Mouse (Mus musculus): ENCODE results near the gene Srpk1. TPM values are rescaled to one million over a fixed set of nuclear protein-coding genes. Genes with fewer than 3 reads are reported as not detected.

Gene Srpk1
- polyA plus RNA-seq (2014; fragmentation: Illumina TruSeq; extraction: RNeasy Lipid Tissue Mini Kit (QIAGEN cat#74804); ENCODE audit: low read depth, low replicate concordance) = 113 TPM

GRCm38 (mm10) chr17:28622300-28622759 lies at the start of gene Srpk1:
TSS of gene Srpk1 (minus strand) at chr17:28622709.

GRCm38 (mm10) chr17:28575244-28576125 lies 47.0 kb downstream of the Srpk1 start, which contains the start of gene Lhfpl5:
TSS of gene Lhfpl5 (plus strand) at chr17:28575641.

GRCm38 (mm10) chr17:28560598-28560997 lies 61.9 kb downstream of the Srpk1 start, which contains the start of gene Clps:
TSS of gene Clps (minus strand) at chr17:28560766.

GRCm38 (mm10) chr17:28549111-28549510 lies 73.4 kb downstream of the Srpk1 start, which contains the start of gene Clpsl2:
TSS of gene Clpsl2 (plus strand) at chr17:28549411.

Other genes with a start within 250 kb of the Srpk1 start
- 45.0 TPM for gene Fkbp5, start 105.2 kb downstream of the Srpk1 start, polyA plus RNA-seq (2014; fragmentation: Illumina TruSeq; extraction: RNeasy Lipid Tissue Mini Kit (QIAGEN cat#74804); ENCODE audit: low read depth, low replicate concordance)
- gene Armc12, start 91.9 kb downstream of the Srpk1 start, polyA plus RNA-seq (2014; fragmentation: Illumina TruSeq; extraction: RNeasy Lipid Tissue Mini Kit (QIAGEN cat#74804); ENCODE audit: low read depth, low replicate concordance) = 0.44 TPM
- gene Clpsl2, start 73.3 kb downstream of the Srpk1 start, polyA plus RNA-seq (2014; fragmentation: Illumina TruSeq; extraction: RNeasy Lipid Tissue Mini Kit (QIAGEN cat#74804); ENCODE audit: low read depth, low replicate concordance) = not detected
- gene Clps, start 61.9 kb downstream of the Srpk1 start, polyA plus RNA-seq (2014; fragmentation: Illumina TruSeq; extraction: RNeasy Lipid Tissue Mini Kit (QIAGEN cat#74804); ENCODE audit: low read depth, low replicate concordance) = not detected
- not detected for gene Lhfpl5, start 47.1 kb downstream of the Srpk1 start, polyA plus RNA-seq (2014; fragmentation: Illumina TruSeq; extraction: RNeasy Lipid Tissue Mini Kit (QIAGEN cat#74804); ENCODE audit: low read depth, low replicate concordance)
- not detected for gene Slc26a8, start 67.5 kb upstream of the Srpk1 start, polyA plus RNA-seq (2014; fragmentation: Illumina TruSeq; extraction: RNeasy Lipid Tissue Mini Kit (QIAGEN cat#74804); ENCODE audit: low read depth, low replicate concordance)
- gene Mapk14, start 68.6 kb upstream of the Srpk1 start, polyA plus RNA-seq (2014; fragmentation: Illumina TruSeq; extraction: RNeasy Lipid Tissue Mini Kit (QIAGEN cat#74804); ENCODE audit: low read depth, low replicate concordance) = 61.5 TPM
- 1.2 TPM for gene AC170998.1, start 103.4 kb upstream of the Srpk1 start, polyA plus RNA-seq (2014; fragmentation: Illumina TruSeq; extraction: RNeasy Lipid Tissue Mini Kit (QIAGEN cat#74804); ENCODE audit: low read depth, low replicate concordance)
- gene Mapk13, start 146.6 kb upstream of the Srpk1 start, polyA plus RNA-seq (2014; fragmentation: Illumina TruSeq; extraction: RNeasy Lipid Tissue Mini Kit (QIAGEN cat#74804); ENCODE audit: low read depth, low replicate concordance) = 0.49 TPM
- 10.8 TPM for gene Brpf3, start 178.4 kb upstream of the Srpk1 start, polyA plus RNA-seq (2014; fragmentation: Illumina TruSeq; extraction: RNeasy Lipid Tissue Mini Kit (QIAGEN cat#74804); ENCODE audit: low read depth, low replicate concordance)
- not detected for gene Pnpla1, start 235.7 kb upstream of the Srpk1 start, polyA plus RNA-seq (2014; fragmentation: Illumina TruSeq; extraction: RNeasy Lipid Tissue Mini Kit (QIAGEN cat#74804); ENCODE audit: low read depth, low replicate concordance)